Mouse (Mus musculus) megakaryocyte-erythroid progenitor cell, adult 5-6 weeks (primary cell): ENCODE measurements at regions not wholly inside any gene's neighbourhood (a gene's known extent, or its start where the extent isn't known, plus 50 kb on each side); places are given as distances from the start of the nearest gene placed in this dataset.
A peak's percentile ranks its signal among the peaks of the same experiment; 100 is the strongest.

Source experiments
- ATAC-seq: replicated peaks from 2 replicates; pipeline ENCODE4 v1.8.0; 2016; ENCODE audit warnings: mild to moderate bottlenecking, inconsistent platforms; ENCODE audit not compliant: severe bottlenecking, poor library complexity, low FRiP score, low TSS enrichment

DNA sequence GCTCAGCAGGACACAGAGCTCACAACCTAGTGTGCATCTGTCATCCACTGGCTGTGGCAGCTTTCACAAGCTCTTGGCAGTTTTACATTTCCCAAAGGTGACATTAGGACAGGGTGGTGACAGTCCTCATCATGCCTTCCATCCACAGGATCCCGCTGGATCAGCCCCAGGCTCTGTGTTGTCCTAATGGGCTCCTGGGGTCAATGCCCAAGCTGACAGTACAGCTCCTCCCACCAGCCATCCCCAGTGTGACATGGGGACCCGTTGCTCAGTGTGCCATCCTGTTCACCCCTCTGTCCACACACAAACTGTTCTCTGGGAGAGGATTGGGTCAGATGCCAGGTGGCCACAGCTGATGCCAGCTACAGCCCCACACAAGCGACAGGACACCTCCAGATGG, 72.3 kb upstream of the Thy1 start:
- no peak for ATAC-seq

GRCm38 (mm10) chr9:43972290-43972689, 70.9 kb upstream of the Thy1 start:
- ATAC-seq, result no peak; the same call in 1 of the 2 replicates

- no peak for ATAC-seq
These were observed 67.8 kb upstream of the Thy1 start for GRCm38 (mm10) chr9:43975405-43975804.

DNA sequence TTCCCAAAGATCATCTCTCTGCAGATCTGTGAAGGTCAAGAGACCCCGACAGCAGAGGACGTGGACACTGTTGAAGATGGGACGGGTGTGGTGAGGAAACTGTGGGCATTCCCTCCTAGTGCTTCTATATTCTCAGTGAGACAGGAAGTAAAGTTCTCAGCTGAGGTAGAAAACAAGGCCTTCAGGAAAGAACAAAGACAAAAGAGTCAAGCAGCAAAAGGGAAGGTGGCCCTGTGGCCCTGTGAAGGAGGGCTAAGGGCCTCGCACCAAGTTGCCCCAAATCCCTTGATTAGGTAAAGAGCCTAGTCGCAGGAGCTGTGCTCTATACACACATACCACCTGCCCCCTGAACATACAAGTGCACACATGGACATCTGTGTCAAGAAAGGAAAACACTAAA, 66.8 kb upstream of the Thy1 start:
- ATAC-seq, result no peak

DNA sequence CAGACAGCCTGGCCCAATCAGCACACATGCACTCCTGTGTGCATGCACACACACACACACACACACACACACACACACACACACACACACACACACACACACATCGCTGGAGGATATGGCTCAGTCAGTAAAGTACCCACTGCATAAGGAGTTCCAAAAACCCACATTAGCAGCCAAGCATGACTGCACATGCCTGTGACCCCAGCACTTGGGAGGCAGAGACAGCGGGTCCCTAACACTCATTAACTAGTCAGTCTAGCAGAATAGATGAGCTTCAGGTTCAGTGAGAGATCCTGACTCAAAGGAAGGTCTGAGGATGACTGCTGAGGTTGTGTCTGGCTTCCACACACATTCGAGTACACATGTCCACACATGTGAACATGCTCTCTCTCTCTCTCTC, 65.4 kb upstream of the Thy1 start:
- ATAC-seq, result no peak

DNA sequence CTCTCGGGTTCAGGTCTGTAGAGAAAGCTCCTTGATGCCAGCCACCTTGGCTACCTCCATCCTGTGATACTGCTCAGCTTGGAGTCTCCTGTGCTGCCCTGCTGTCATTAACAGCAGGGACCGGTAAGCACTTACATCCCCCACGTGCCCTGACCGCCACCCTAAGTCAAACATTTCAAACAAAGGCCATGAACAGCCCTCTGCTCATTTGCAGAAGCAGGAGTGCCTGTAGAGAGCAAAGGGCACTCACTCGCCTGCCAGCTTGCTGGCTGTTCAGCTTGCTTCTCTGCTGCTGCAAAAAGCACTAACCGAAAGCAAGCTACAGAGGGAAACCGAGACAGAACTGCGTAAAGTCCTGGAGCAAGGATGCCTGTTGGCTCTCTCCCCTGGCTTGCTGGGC, 61.8 kb upstream of the Thy1 start:
- ATAC-seq, result no peak

- ATAC-seq, result no peak
These were observed 60.8 kb upstream of the Thy1 start for GRCm38 (mm10) chr9:43982359-43982889.

- ATAC-seq, result no peak
These were observed 60.0 kb upstream of the Thy1 start for GRCm38 (mm10) chr9:43983220-43983619.

DNA sequence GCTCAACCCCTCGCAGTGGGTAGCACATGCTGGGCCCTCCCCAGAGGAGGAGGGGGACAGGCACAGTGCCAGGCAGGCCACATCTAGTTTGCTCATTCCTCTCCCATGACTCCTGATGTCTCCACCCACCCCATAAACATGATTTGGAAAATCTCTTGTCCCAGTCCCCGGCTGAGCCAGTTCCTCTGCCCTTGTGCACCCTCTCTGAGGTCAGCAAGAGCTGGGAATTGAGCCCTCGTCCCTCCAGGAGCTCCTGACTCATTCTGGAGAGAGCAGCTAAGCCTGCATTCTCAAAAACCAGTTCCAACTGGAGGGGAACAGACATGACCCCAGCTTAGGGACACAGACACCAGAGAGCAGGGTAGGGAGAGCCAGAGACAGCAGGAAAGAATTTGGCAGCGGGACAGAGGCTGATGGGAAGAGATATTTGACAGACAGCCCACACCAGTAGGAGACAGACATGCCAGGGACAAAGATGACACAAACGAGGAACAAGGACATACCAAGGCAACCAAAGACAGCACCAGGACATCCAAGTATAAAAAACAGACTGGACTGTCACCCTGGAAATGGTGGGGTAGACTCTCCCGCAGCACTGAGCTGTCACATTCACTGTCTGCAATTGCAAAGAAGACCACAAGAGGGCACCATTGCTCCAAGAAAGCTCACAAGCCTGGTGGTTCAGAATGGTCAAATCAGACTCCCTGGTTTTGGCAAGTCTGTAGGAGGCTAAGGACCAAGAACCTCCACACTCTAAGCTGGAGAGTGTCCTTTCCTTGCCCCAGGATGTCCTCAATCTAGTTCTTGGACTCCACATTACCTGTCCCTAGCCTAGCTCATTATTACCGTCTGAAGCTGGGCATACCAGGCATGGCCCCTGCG, 58.8 kb upstream of the Thy1 start:
- ATAC-seq, result peak; percentile 62

GRCm38 (mm10) chr9:43987957-43988356, 55.2 kb upstream of the Thy1 start:
- ATAC-seq, result no peak

DNA sequence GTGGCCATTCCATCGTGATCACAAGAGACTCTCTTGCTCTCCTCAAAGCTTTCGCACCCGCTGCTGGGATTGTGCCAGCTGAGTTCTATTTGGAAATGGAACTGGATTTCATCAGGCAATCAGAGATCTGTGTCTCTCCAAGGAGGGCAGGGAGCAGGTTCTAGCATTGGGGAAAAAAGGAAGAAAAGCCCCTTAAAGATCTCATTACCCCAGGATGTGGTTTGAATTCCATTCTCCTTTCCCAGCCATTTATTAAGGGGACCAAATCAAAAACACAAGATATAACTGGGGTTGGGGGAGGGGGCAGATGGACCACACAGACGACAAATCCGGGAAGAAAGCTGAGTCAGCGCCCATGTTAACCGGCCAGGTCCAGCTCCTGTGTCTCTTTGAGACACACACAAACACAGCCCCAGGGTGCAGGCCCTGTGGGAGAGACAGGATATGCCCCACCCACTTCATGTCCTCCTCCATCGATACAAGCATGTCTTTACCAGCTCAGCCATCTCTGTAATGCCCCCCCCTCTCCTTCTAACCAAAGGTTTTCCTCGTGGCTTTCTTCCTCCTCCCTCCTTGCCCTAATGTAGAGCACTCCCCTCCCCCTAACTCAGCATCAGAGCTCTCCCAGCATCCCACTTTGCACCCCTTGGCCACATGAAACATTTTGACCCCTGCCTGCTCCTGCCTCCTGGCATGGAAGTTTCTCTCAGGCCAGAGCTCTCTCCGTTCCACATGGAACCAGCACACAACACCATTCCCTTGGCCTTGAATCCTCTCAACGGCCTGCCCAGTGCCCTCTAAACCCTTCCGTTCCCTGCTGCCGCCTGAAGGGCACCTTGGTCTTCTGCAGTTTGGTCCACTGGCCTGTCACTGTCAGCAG, 54.0 kb upstream of the Thy1 start:
- ATAC-seq, result no peak

DNA sequence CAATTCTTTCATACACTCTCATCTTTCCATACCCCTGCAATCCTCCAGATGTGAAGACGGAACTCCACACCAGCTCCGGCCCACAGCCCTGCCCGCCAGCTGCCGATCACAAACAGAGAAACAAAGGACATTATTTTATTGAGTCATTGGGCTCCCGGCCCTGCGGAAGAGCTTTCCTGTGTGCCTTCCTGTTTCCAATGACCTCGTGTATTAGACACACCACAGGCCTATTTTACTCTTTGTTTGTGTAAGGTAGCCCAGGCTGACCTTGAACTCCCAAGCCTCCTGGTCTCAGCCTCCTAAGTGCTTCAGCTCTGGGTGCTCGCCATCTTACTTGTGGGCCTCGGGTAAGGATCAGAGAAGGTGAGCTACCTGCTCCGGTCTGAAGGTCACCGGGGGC, 53.1 kb upstream of the Thy1 start:
- no peak for ATAC-seq

DNA sequence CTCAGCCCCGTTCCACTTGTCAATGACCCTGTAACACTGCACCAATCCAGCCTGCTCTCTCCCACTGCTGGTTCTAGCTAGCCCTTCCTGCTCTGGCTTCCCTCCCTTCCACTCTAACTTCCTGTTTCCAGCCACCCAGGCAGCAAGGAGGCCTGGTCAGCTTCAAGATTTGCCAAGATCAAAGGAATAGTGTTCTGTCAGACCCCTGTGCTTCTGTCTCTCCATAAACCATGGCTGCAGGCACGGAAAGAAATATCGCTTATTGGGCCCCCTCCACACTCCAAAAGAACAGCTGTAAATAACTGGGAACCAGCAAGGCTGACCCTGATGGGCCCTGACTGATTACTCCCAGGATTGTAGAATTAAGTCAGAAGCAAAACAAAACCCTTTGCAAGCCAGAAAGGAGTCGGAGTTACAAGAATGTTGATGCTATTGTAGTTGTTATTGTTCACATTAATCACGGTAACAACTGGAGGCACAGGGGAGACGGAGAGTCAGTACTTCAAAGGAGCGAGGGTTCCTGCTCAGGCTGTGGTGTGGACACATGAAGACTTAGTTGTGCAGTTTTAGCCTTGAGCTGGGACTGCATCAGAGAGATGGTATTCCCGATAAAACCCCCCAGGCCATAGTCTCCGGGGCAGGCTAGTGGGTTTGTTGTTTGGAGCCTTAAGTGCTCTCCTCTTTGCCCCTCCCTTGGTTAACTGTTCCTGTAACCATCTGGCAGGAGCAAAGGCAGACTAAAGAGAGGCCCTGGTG, 49.8 kb upstream of the Thy1 start:
- ATAC-seq, result no peak
